Mouse (Mus musculus) midbrain, embryonic 10.5 days (tissue): ENCODE measurements around the gene Sox5. TPM values are rescaled to one million over a fixed set of nuclear protein-coding genes. Genes with fewer than 3 reads are reported as not detected.

Experiments used
- DNase-seq: peaks from one replicate; pipeline ENCODE4 v3.0.0-alpha.2; 2017; ENCODE audit warnings: low spot score
- H3K27ac ChIP-seq: fragments of 300-500 bp; sonication (generic); replicated peaks from 2 replicates; pipeline ENCODE4 v1.5.1; 2016; ENCODE audit warnings: mild to moderate bottlenecking
- H3K27me3 ChIP-seq: fragments of 300-500 bp; sonication (generic); 2 replicates; pipeline ENCODE4 v1.6.1; 2016; ENCODE audit warnings: low read depth, mild to moderate bottlenecking; ENCODE audit not compliant: poor library complexity, severe bottlenecking
- H3K36me3 ChIP-seq: fragments of 300-500 bp; sonication (generic); 2 replicates; pipeline ENCODE4 v1.6.1; 2016; ENCODE audit warnings: mild to moderate bottlenecking, moderate library complexity
- H3K4me1 ChIP-seq: fragments of 300-500 bp; sonication (generic); 2 replicates; pipeline ENCODE4 v1.6.1; 2016
- H3K4me3 ChIP-seq: fragments of 300-500 bp; sonication (generic); 2 replicates; pipeline ENCODE4 v1.5.1; 2016; ENCODE audit warnings: mild to moderate bottlenecking, moderate library complexity
- H3K9me3 ChIP-seq: fragments of 300-500 bp; sonication (generic); replicated peaks from 2 replicates; pipeline ENCODE4 v1.6.1; 2016; ENCODE audit warnings: mild to moderate bottlenecking
- WGBS: fragments of 180-500 bp; shearing (Covaris S2); methylation state at CpG from one replicate; pipeline ENCODE4 v1.1.7; 2016; 5-methylcytosine and 5-hydroxymethylcytosine counted together
- polyA plus RNA-seq: library from polyadenylated mRNA; unstranded; fragments of >200 nt; fragmentation: Nextera tagmentation; extraction: Ambion mirVana; gene quantifications from 2 replicates; pipeline ENCODE4 v1.2.1, GENCODE M21; 2016

Sox5 gene
- polyA plus RNA-seq, 1 experiment from 2014 or later, result 28.2 TPM

- H3K36me3 ChIP-seq, result no peaks in the 10 kb centered on the region
- H3K9me3 ChIP-seq, result no peaks in the 10 kb centered on the region
- no peaks in the 10 kb centered on the region for H3K27me3 ChIP-seq
- H3K4me3 ChIP-seq, result no peak overlapping the region
- H3K4me1 ChIP-seq, result no peaks in the 10 kb centered on the region; the same call in none of the 2 replicates
- WGBS, result 87% methylated on average over 5 of the region's 5 CpGs
- no peak for DNase-seq
- no peak overlapping the region for H3K27ac ChIP-seq
Observed at GRCm38 (mm10) chr6:144737786-144738185, 44.0 kb downstream of the Sox5 start.

GRCm38 (mm10) chr6:144731251-144731970 lies 50.4 kb downstream of the Sox5 start:
- H3K36me3 ChIP-seq, result no peaks in the 10 kb centered on the region
- no peaks in the 10 kb centered on the region for H3K9me3 ChIP-seq
- H3K4me3 ChIP-seq, result no peak overlapping the region
- H3K27ac ChIP-seq, result no peak overlapping the region
- DNase-seq, result no peak
- no peaks in the 10 kb centered on the region for H3K27me3 ChIP-seq
- H3K4me1 ChIP-seq, result 0 out of 2 replicates have a peak, but pooled peaks cover 4% of the 10 kb centered on the region
- 89% methylated on average over 10 of the region's 10 CpGs for WGBS

- 80% methylated on average over 12 of the region's 12 CpGs for WGBS
- H3K4me3 ChIP-seq, result no peak overlapping the region
- H3K27me3 ChIP-seq, result no peaks in the 10 kb centered on the region
Observed at GRCm38 (mm10) chr6:144723530-144724144, 58.1 kb downstream of the Sox5 start.

GRCm38 (mm10) chr6:144723024-144723423 lies 58.8 kb downstream of the Sox5 start:
- Histone ChIP-seq H3K9me3 (no peaks in the 10 kb centered on the region), H3K4me1 (0 out of 2 replicates have a peak, but pooled peaks cover 4% of the 10 kb centered on the region), H3K36me3 (no peaks in the 10 kb centered on the region), H3K27me3 (no peaks in the 10 kb centered on the region), H3K4me3 (no peak overlapping the region), H3K27ac (no peak overlapping the region)
- DNase-seq, result no peak
- WGBS, result 89% methylated on average over 5 of the region's 5 CpGs

More at GRCm38 (mm10) chr6:144723530-144724144, 58.1 kb downstream of the Sox5 start:
- Histone ChIP-seq H3K4me1 (0 out of 2 replicates have a peak, but pooled peaks cover 4% of the 10 kb centered on the region), H3K9me3 (no peaks in the 10 kb centered on the region), H3K36me3 (no peaks in the 10 kb centered on the region), H3K27ac (no peak overlapping the region)
- DNase-seq, result no peak

GRCm38 (mm10) chr6:144720846-144721245 lies 60.9 kb downstream of the Sox5 start:
- Histone ChIP-seq H3K27me3 (no peaks in the 10 kb centered on the region), H3K9me3 (no peaks in the 10 kb centered on the region), H3K4me3 (no peak overlapping the region), H3K4me1 (0 out of 2 replicates have a peak, but pooled peaks cover 3% of the 10 kb centered on the region), H3K27ac (no peak overlapping the region), H3K36me3 (no peaks in the 10 kb centered on the region)
- WGBS, result 96% methylated on average over 13 of the region's 13 CpGs
- no peak for DNase-seq

GRCm38 (mm10) chr6:144716376-144716775 lies 65.4 kb downstream of the Sox5 start:
- no peaks in the 10 kb centered on the region for H3K36me3 ChIP-seq
- no peak overlapping the region for H3K27ac ChIP-seq
- peaks cover 11% of the 10 kb centered on the region for H3K4me1 ChIP-seq
- no peak overlapping the region for H3K4me3 ChIP-seq
- no peaks in the 10 kb centered on the region for H3K27me3 ChIP-seq
- WGBS, result 84% methylated on average over 1 of the region's 1 CpGs
- no peak for DNase-seq
- no peaks in the 10 kb centered on the region for H3K9me3 ChIP-seq

GRCm38 (mm10) chr6:144711841-144712240 lies 69.9 kb downstream of the Sox5 start:
- Histone ChIP-seq H3K4me1 (peaks cover 30% of the 10 kb centered on the region), H3K4me3 (no peak overlapping the region), H3K27me3 (no peaks in the 10 kb centered on the region), H3K27ac (no peak overlapping the region; the same call in 1 of the 2 replicates), H3K36me3 (no peaks in the 10 kb centered on the region), H3K9me3 (no peaks in the 10 kb centered on the region)
- WGBS, result 71% methylated on average over 9 of the region's 9 CpGs
- no peak for DNase-seq

GRCm38 (mm10) chr6:144710816-144711215 lies 71.0 kb downstream of the Sox5 start:
- H3K27me3 ChIP-seq, result no peaks in the 10 kb centered on the region
- no peaks in the 10 kb centered on the region for H3K36me3 ChIP-seq
- no peaks in the 10 kb centered on the region for H3K9me3 ChIP-seq
- DNase-seq, result no peak
- no peak overlapping the region for H3K27ac ChIP-seq
- no peak overlapping the region for H3K4me3 ChIP-seq
- 68% methylated on average over 5 of the region's 5 CpGs for WGBS
- peaks cover 30% of the 10 kb centered on the region for H3K4me1 ChIP-seq

GRCm38 (mm10) chr6:144709614-144710180 lies 72.1 kb downstream of the Sox5 start:
- no peak for DNase-seq
- Histone ChIP-seq H3K27me3 (no peaks in the 10 kb centered on the region), H3K27ac (no peak overlapping the region), H3K4me3 (no peak overlapping the region), H3K4me1 (peaks cover 30% of the 10 kb centered on the region), H3K36me3 (no peaks in the 10 kb centered on the region), H3K9me3 (no peaks in the 10 kb centered on the region)
- 43% methylated on average over 9 of the region's 9 CpGs for WGBS

- DNase-seq, result no peak
- 88% methylated on average over 4 of the region's 4 CpGs for WGBS
- Histone ChIP-seq H3K4me1 (peaks cover 30% of the 10 kb centered on the region), H3K9me3 (peaks cover 9% of the 10 kb centered on the region; the same call in 1 of the 2 replicates), H3K27me3 (no peaks in the 10 kb centered on the region), H3K27ac (no peak overlapping the region), H3K4me3 (no peak overlapping the region), H3K36me3 (no peaks in the 10 kb centered on the region)
Observed at GRCm38 (mm10) chr6:144708410-144708809, 73.4 kb downstream of the Sox5 start.

- H3K9me3 ChIP-seq, result peaks cover 9% of the 10 kb centered on the region; the same call in 1 of the 2 replicates
- peaks cover 30% of the 10 kb centered on the region for H3K4me1 ChIP-seq
- WGBS, result 90% methylated on average over 1 of the region's 1 CpGs
- no peaks in the 10 kb centered on the region for H3K36me3 ChIP-seq
- H3K27ac ChIP-seq, result no peak overlapping the region
- H3K4me3 ChIP-seq, result no peak overlapping the region
- no peaks in the 10 kb centered on the region for H3K27me3 ChIP-seq
- no peak for DNase-seq
Observed at GRCm38 (mm10) chr6:144707976-144708375, 73.8 kb downstream of the Sox5 start.

GRCm38 (mm10) chr6:144704962-144705361 lies 76.8 kb downstream of the Sox5 start:
- Histone ChIP-seq H3K4me3 (no peak overlapping the region), H3K27me3 (no peaks in the 10 kb centered on the region), H3K36me3 (no peaks in the 10 kb centered on the region), H3K4me1 (peaks cover 12% of the 10 kb centered on the region), H3K9me3 (peaks cover 9% of the 10 kb centered on the region; the same call in 1 of the 2 replicates), H3K27ac (no peak overlapping the region)
- DNase-seq, result no peak
- WGBS, result 90% methylated on average over 5 of the region's 5 CpGs

- Histone ChIP-seq H3K4me3 (no peak overlapping the region), H3K27me3 (no peaks in the 10 kb centered on the region), H3K4me1 (no peaks in the 10 kb centered on the region), H3K27ac (no peak overlapping the region), H3K9me3 (no peaks in the 10 kb centered on the region), H3K36me3 (no peaks in the 10 kb centered on the region)
- DNase-seq, result no peak
- WGBS, result 88% methylated on average over 4 of the region's 4 CpGs
Observed at GRCm38 (mm10) chr6:144695660-144696059, 86.1 kb downstream of the Sox5 start.
